18 mouse cellular contexts compared by ENCODE assay signal in the genomic region with DNA sequence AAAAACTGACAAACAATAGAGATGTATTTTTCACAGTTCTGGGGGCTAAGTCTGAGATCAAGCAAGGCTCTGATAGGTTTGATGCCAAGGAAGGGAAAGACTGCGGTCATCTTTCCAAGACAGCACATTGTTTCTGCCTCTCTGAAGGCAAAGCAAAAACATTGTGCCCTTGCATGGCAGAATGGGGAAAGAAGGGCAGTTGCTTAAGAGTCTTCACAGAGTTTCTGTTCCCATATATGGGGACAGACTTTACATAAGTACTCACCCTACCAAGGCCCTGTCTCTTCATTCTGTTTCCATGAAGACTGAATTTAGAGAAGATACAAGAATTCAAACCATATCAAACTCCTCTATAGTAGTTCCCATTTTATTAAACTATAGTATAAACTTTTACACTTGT.
"Had no signal": no experiment of that assay in that cellular context is flagged by ENCODE, and none has a peak within 500 bp of the region (broad histone marks: within the 10 kb centered on the region; RNA-seq: fewer than 3 reads in every experiment).

No protein-coding gene starts in this region.

- ATAC-seq: midbrain, embryonic 15.5 days had no signal

- H3K36me3 ChIP-seq: liver, embryonic 15.5 days; lung, embryonic 15.5 days; midbrain, embryonic 12.5 days; midbrain, embryonic 15.5 days; neural tube, embryonic 13.5 days; stomach, embryonic 15.5 days had no signal

- H3K9ac ChIP-seq: liver, embryonic 15.5 days; lung, embryonic 15.5 days; midbrain, embryonic 12.5 days; midbrain, embryonic 15.5 days; neural tube, embryonic 13.5 days; stomach, embryonic 15.5 days had no signal

- H3K27ac ChIP-seq: kidney, postnatal 0 days; left cerebral cortex, adult 2 months; liver, embryonic 15.5 days; lung, embryonic 15.5 days; midbrain, embryonic 12.5 days; midbrain, embryonic 15.5 days; neural tube, embryonic 13.5 days; stomach, embryonic 15.5 days had no signal

- H3K4me1 ChIP-seq: lung, embryonic 15.5 days; midbrain, embryonic 12.5 days; midbrain, embryonic 15.5 days; neural tube, embryonic 13.5 days; stomach, embryonic 15.5 days had no signal

- DNase-seq: kidney, adult 2 months; kidney, postnatal 25 days; layer of hippocampus, postnatal 36 days; lung, adult 18-20 months; lung, postnatal 10 days; retina, postnatal 1 day; right cerebral cortex, postnatal 25 days; spleen, adult 18-20 months; thymus, postnatal 25 days had no signal

- H3K9me3 ChIP-seq: liver, embryonic 15.5 days; lung, embryonic 15.5 days; midbrain, embryonic 12.5 days; midbrain, embryonic 15.5 days; neural tube, embryonic 13.5 days; stomach, embryonic 15.5 days had no signal

- H3K4me2 ChIP-seq: liver, embryonic 15.5 days; lung, embryonic 15.5 days; midbrain, embryonic 12.5 days; midbrain, embryonic 15.5 days; neural tube, embryonic 13.5 days; stomach, embryonic 15.5 days had no signal

- H3K4me3 ChIP-seq: left cerebral cortex, adult 2 months; liver, embryonic 15.5 days; lung, embryonic 15.5 days; midbrain, embryonic 12.5 days; midbrain, embryonic 15.5 days; myocyte; neural tube, embryonic 13.5 days; stomach, embryonic 15.5 days had no signal

- H3K27me3 ChIP-seq: liver, embryonic 15.5 days; lung, embryonic 15.5 days; midbrain, embryonic 12.5 days; midbrain, embryonic 15.5 days; neural tube, embryonic 13.5 days; stomach, embryonic 15.5 days had no signal
